Mouse (Mus musculus) central nervous system, embryonic 11.5 days (tissue): ENCODE data around the gene Acd. TPM values are rescaled to one million over a fixed set of nuclear protein-coding genes. Genes with fewer than 3 reads are reported as not detected.

Source experiments
- polyA plus RNA-seq: library from polyadenylated mRNA; depleted of rRNA; stranded (reverse); fragments of >200 nt; gene quantifications from 2 replicates; pipeline ENCODE4 v1.2.3, GENCODE M21; 2012; rRNA removed

The Acd gene
- polyA plus RNA-seq, result 29.8 and 41.5 TPM in 2 replicates

DNA sequence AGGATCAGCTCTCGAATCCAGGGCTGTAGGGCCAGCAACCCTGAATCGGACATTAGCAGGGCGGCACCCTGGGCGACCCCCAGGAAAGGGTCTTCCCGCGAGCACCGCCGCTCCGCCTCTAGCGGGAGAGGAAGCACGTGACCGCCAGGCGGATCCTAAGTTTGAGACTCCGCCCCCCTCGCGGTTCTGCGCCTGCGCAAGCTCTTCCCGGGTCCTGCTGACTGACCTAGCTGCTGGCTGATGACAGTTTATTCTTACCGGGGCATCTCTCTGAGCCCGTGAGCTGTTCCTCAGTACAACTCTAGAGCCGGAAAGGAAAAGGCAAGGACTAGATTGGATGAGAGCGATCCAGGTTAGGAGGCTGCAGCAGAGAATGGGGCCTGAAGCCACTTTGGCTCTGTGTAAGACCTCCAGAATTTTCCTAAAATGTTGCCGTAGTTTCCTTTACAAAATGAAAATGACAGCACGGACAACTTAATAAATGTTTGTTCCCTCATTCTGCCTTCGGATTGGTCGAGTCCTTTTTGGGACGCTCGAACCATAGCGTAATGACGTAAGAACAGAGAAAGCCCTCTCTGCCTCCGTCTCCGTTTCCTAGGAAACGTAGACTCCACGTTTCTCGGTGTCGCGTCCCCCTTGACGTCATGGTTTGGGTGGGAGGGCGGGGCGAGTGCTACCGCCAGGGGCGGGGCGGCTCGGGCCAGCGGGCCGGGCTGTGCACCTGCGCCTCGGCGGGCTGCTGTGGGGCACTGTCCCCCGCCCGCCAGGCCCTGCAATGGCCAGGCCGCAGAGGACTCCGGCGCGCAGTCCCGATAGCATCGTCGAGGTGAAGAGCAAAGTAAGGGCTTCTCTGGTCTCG, at the start of gene Acd, which contains the start of gene Pard6a:
TSS of gene Acd (minus strand) at position 137 of the 859 bp plus-strand sequence.
TSS of gene Pard6a (plus strand) at position 183 of the 859 bp plus-strand sequence.

DNA sequence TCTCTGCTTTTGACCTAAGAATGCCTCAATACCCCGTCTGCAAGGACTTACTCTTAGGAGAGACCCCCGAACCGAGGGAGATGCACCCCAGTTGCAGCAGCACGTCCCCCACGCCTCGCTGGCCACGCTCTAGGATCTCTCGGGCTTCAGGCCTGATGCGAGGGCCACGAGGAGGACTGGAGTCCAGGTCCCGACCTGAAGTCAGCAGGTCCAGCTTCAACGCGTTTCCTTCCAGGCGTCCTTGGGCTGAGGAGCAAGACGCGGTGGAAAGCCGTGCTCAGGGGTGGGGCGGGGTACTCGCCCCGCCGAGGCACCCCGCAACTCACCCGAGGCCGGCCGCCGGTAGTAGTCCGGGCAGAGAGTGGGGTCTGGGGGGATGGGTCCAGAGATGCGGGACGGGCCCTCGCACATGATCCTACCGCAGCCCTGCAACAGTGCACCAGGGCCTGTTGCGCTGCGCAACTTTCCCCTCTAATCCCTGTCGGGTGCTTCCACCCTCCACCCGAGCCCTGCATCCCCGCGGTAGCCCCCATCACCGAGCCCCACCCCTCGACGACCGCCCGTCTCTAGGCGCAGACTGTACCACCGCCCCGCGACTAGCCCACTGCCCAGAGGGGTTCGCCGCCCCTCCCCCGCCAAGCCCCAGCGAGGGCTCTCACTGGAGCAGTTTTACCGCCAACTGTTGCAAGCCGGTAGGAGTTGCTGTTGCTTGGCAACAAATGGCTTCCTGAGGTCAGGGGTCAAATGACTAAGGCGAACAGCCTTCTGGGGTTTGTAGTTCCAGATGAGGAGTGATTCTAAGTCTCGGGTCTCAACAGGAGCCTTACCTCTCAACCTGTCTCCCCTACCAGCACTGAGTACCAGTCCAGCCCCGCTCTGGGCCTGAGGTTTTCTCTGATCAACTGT, 6.8 kb upstream of the Acd start, which contains the start of the genes 4933405L10Rik and Enkd1:
TSS of gene 4933405L10Rik (plus strand) at position 158 of the 906 bp plus-strand sequence.
TSS of gene Enkd1 (minus strand) at position 713 of the 906 bp plus-strand sequence.

DNA sequence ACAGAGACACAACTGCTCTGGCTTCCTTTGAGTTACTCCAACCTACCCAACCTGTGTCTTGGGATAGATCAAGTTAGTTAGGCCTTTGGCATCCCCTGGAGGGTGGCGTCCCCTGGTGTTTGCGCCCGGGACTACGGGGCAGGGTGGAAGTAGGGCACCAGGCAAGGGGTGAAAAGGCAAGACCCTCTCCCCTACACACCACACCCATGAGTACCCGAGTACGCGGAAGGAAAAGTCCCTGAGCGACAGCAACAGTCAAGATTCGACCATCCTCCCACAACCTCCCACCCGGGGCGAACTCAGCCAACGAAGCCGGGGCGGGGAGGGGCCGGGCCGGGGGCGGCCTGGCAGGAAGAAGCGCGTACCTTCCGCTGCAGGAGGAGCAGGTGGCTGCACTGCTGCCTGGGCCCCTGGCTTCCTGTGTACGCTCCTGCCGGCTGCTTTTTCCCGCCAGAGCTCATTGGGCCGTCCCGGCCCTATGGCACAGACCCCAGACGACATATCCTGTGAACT, 15.1 kb downstream of the Acd start, which contains the start of gene Carmil2:
TSS of gene Carmil2 (plus strand) at position 479 of the 513 bp plus-strand sequence.

Other genes starting within 250 kb of the Acd start
- gene Tppp3, start 229.6 kb downstream of the Acd start, polyA plus RNA-seq, result 60.2 and 72.4 TPM in 2 replicates
- gene Zdhhc1, start 204.2 kb downstream of the Acd start, polyA plus RNA-seq, result 34.5 and 38.7 TPM in 2 replicates
- 19.6 and 32.8 TPM in 2 replicates for gene Hsd11b2, start 182.3 kb downstream of the Acd start, polyA plus RNA-seq
- 81.3 and 99.4 TPM in 2 replicates for gene Atp6v0d1, start 135.1 kb downstream of the Acd start, polyA plus RNA-seq
- gene Ripor1, start 95.8 kb downstream of the Acd start, polyA plus RNA-seq, result 12.4 and 17.6 TPM in 2 replicates
- 66.2 and 134 TPM in 2 replicates for gene Ctcf, start 64.5 kb downstream of the Acd start, polyA plus RNA-seq
- gene Agrp, start 63.7 kb downstream of the Acd start, polyA plus RNA-seq, result 0.31 and 0.57 TPM in 2 replicates
- 4.8 and 6.2 TPM in 2 replicates for gene Carmil2, start 14.8 kb downstream of the Acd start, polyA plus RNA-seq
- gene Pard6a, start within 50 bp of the Acd start, polyA plus RNA-seq, result 18.5 and 21.5 TPM in 2 replicates
- 0.07 and 0.22 TPM in 2 replicates for gene 4933405L10Rik, start 6.6 kb upstream of the Acd start, polyA plus RNA-seq
- 44.8 and 45.6 TPM in 2 replicates for gene Enkd1, start 7.1 kb upstream of the Acd start, polyA plus RNA-seq
- gene Gfod2, start 57.6 kb upstream of the Acd start, polyA plus RNA-seq, result 23.5 and 50.7 TPM in 2 replicates
- 29.6 and 36.9 TPM in 2 replicates for gene Ranbp10, start 126.2 kb upstream of the Acd start, polyA plus RNA-seq
- gene Tsnaxip1, start 126.6 kb upstream of the Acd start, polyA plus RNA-seq, result 0.14 and 0.55 TPM in 2 replicates
- 68.4 and 87.0 TPM in 2 replicates for gene Cenpt, start 152.2 kb upstream of the Acd start, polyA plus RNA-seq
- 63.7 and 70.3 TPM in 2 replicates for gene Thap11, start 154.0 kb upstream of the Acd start, polyA plus RNA-seq
- gene Nutf2, start 159.5 kb upstream of the Acd start, polyA plus RNA-seq, result 199 and 370 TPM in 2 replicates
- 45.7 and 71.5 TPM in 2 replicates for gene Edc4, start 179.8 kb upstream of the Acd start, polyA plus RNA-seq
- gene Nrn1l, start 192.5 kb upstream of the Acd start, polyA plus RNA-seq, result 0.68 and 1.7 TPM in 2 replicates
- 18.8 and 37.9 TPM in 2 replicates for gene Pskh1, start 199.3 kb upstream of the Acd start, polyA plus RNA-seq
- 4.3 and 4.7 TPM in 2 replicates for gene Ctrl, start 232.8 kb upstream of the Acd start, polyA plus RNA-seq
- gene Psmb10, start 237.3 kb upstream of the Acd start, polyA plus RNA-seq, result 31.9 and 69.0 TPM in 2 replicates
- 2.9 and 5.5 TPM in 2 replicates for gene Lcat, start 242.3 kb upstream of the Acd start, polyA plus RNA-seq